Mouse (Mus musculus): Measurements from ENCODE around the gene Rbpj. TPM values are rescaled to one million over a fixed set of nuclear protein-coding genes. Genes with fewer than 3 reads are reported as not detected.

Rbpj gene
- total and polyA plus RNA-seq, 2 experiments from 2014 or later = 12.6 to 22.0 TPM

DNA sequence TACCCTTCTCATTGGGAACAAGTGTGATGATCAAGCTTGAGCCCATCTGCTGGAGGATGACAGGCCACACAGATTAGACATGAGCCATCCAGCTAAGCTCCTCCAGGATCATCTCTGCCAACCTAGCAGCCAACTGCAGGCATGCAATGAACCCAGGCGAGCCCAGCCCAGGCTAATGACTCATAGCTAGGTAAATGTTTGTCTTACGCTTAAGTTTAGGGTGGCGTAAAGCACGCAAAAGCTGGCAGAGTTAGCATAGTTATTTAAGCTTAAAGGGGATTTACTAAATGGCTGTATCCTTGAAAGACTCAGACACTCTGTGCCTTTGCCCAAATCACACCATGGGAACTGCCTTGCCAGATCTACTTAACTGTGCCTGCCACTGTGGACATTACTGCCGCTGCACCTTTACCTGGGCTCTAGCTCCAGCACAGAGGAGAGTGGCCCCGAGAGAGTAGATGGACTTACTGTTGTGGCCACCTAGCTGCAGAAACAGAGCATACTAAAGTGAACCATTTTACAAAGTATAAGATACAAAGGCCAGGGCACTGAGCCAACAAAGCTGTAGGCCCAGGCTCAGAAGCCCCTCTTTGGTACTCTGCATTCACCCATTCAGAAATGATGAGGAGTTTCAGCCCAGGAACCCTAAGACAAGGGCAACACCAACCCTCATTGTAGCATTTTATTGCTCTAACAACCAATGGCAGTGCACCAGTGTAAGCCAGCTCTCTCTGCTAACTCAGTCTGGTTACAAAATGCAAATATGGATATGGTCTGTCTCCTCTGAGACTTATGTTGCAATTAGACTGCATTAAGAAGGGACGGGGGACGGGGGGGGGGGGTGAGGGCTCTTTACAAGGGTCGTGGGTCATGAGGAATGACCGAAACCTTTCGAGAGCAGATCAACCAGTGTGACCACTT lies 2.6 kb upstream of the Rbpj start:
- Histone ChIP-seq H3K36me3 (replicated peaks; ENCODE audit: control insufficient read depth, insufficient read depth, low read length) (no peaks in the 10 kb centered on the region), H3K9ac (replicated peaks; ENCODE audit: low read depth, low read length) (no peak overlapping the region), H3K9me3 (replicated peaks; ENCODE audit: control insufficient read depth, low read length) (no peaks in the 10 kb centered on the region), H3K4me2 (ENCODE audit: low read depth, low read length) (no peak overlapping the region), H3K4me1 (ENCODE audit: control insufficient read depth, insufficient read depth) (0 out of 2 replicates have a peak, but pooled peaks cover 3% of the 10 kb centered on the region), H3K4me3 (ENCODE audit: low read depth, low read length) (no peak overlapping the region), H3K27ac (ENCODE audit: low read depth) (no peak overlapping the region), H3K27me3 (ENCODE audit: control insufficient read depth, insufficient read depth, low read length) (no peaks in the 10 kb centered on the region)
- ATAC-seq (ENCODE audit: insufficient read depth, low read depth) (no peak), DNase-seq (ENCODE audit: low spot score) (no peak)
- TF ChIP-seq CTCF (IDR thresholded peaks at IDR 0.05; ENCODE audit: low read depth) = no peak
- no peak for TF ChIP-seq EP300 (IDR thresholded peaks at IDR 0.05; ENCODE audit: low read depth)
- WGBS = 84% methylated on average over 11 of the region's 11 CpGs

DNA sequence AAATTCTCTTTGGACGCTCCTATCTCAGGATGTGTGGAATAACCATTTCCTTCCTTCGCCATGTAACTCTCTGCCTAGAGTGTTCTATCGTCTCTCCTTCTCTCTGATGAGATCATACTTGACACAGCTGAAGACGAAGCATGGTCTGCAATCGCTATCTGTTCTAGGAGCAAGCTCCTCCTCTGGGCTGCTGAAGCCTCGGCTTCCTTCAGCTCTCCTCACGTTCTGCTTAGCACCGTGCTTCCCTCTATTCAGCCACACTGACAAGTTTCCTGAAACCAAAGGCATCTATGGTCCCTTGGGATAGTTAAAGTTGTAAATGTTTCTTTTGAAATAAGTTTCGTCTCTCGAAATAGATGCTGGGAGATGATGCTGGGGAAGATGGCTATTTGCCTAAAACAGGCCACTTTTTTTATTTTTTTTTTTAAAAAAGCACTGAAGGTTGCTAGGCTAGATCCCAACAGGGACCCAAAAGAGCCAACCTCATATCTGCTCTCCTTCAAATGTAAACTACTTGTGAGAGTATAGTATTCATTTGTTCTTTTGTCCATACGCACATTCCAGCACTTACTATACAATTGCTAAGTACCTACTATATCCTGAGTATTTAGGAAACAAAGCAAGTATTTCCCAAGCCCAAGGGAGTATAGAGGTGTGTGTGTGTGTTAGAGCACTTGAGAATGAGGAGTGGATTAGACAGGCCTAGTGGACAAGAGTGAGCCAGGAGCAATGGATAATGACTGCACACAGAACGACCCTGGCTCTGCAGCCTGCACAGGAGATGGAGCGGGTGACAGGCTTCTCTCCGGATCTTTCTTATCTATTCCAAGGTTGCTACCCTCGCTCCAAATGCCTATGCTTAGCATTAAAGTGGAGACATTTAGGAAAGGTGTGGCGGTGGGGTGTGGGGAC lies 726 bp downstream of the Rbpj start:
- no peak for TF ChIP-seq EP300 (IDR thresholded peaks at IDR 0.05; ENCODE audit: low read depth)
- no peak for TF ChIP-seq CTCF (IDR thresholded peaks at IDR 0.05; ENCODE audit: low read depth)
- Histone ChIP-seq H3K27ac (ENCODE audit: low read depth) (no peak overlapping the region), H3K4me2 (ENCODE audit: low read depth, low read length) (no peak overlapping the region), H3K27me3 (ENCODE audit: control insufficient read depth, insufficient read depth, low read length) (no peaks in the 10 kb centered on the region), H3K9me3 (replicated peaks; ENCODE audit: control insufficient read depth, low read length) (no peaks in the 10 kb centered on the region), H3K4me1 (ENCODE audit: control insufficient read depth, insufficient read depth) (peaks cover 7% of the 10 kb centered on the region), H3K36me3 (replicated peaks; ENCODE audit: control insufficient read depth, insufficient read depth, low read length) (no peaks in the 10 kb centered on the region), H3K4me3 (ENCODE audit: low read depth, low read length) (no peak overlapping the region), H3K9ac (replicated peaks; ENCODE audit: low read depth, low read length) (no peak overlapping the region)
- ATAC-seq (ENCODE audit: insufficient read depth, low read depth) (peak; percentile 14; the same call in 1 of the 2 replicates), DNase-seq (ENCODE audit: low spot score) (peak; percentile 28)
- 61% methylated on average over 16 of the region's 16 CpGs for WGBS

DNA sequence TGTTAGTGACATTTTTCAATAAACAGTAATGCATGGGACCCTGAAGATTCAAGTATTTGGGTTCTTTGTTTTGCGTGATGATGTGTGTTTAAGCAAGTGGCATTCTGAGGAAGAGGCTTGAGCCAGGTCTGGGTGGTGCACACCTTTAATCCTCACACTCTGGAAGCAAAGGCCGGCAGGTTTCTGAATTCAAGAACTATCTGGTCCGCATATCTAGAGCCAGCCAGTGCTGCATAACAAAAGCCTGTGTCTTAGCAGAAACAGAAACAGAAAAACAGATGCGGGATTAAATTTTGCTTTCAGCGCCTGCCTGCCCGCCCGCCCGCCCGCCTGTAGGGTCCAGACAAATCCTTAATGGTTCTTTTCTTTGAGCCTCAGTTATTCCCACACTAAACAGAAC lies 1.6 kb downstream of the Rbpj start:
- no peak overlapping the region for H3K4me3 ChIP-seq (ENCODE audit: low read depth, low read length)
- no peaks in the 10 kb centered on the region for H3K36me3 ChIP-seq (replicated peaks; ENCODE audit: control insufficient read depth, insufficient read depth, low read length)
- H3K9ac ChIP-seq (replicated peaks; ENCODE audit: low read depth, low read length) = no peak overlapping the region
- no peak for ATAC-seq (ENCODE audit: insufficient read depth, low read depth)
- peaks cover 15% of the 10 kb centered on the region for H3K4me1 ChIP-seq (ENCODE audit: control insufficient read depth, insufficient read depth)
- no peak overlapping the region for H3K4me2 ChIP-seq (ENCODE audit: low read depth, low read length)
- no peak for DNase-seq (ENCODE audit: low spot score)
- H3K27me3 ChIP-seq (ENCODE audit: control insufficient read depth, insufficient read depth, low read length) = no peaks in the 10 kb centered on the region
- no peak overlapping the region for H3K27ac ChIP-seq (ENCODE audit: low read depth)
- no peak for TF ChIP-seq EP300 (IDR thresholded peaks at IDR 0.05; ENCODE audit: low read depth)
- no peak for TF ChIP-seq CTCF (IDR thresholded peaks at IDR 0.05; ENCODE audit: low read depth)
- WGBS = 85% methylated on average over 9 of the region's 9 CpGs
- H3K9me3 ChIP-seq (replicated peaks; ENCODE audit: control insufficient read depth, low read length) = no peaks in the 10 kb centered on the region

DNA sequence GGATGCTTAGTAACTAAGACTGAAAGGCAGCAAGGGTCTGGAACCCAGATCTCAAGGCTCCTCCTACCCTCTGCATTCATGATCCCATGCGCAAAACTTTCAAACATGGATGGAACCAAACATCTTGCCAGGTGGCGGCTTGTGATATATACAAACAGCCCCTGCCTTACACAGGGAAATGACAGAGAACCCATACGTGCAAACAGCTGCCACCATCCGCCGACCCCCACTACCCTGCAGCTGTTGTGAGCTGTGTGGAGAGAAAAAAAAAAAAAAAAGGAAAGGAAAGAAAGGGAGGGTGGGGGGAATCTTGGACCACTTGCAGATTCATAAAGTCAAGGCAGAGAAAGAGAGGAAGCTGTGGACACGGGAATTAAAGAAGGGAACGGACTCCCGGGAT lies 2.4 kb downstream of the Rbpj start:
- TF ChIP-seq CTCF (IDR thresholded peaks at IDR 0.05; ENCODE audit: low read depth) = no peak
- TF ChIP-seq EP300 (IDR thresholded peaks at IDR 0.05; ENCODE audit: low read depth) = no peak

DNA sequence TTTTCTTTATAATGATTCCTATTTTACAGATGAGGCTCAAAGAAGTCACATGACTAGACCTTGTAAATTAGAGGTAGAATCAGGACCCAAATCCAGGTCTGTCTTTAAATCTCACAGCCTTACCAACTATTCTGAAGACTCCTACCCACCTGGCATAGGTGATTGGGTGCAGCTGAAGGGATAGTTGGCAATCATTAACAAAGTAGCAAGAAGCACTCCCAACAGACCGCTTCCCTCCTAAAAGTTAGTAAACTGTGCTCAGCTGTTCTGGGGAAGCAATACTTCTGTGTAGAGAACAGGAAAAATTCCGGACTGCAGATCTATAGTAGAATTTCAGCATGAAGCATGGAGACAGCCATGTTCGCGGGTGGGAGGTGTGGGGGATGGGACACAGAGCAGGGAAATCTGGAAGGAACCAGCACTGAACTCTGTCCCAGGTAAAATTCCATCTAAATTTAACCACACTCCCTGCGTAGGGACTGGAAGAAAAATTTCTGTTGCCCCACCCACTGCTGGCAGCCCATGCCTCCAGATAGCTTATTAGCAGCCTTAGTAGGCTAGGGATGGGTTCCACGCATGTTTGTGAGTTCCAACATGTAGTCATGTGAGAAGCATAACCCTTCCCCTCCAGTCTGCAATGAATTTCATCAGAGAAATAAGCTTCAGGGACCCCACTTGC lies 3.3 kb downstream of the Rbpj start:
- TF ChIP-seq EP300 (IDR thresholded peaks at IDR 0.05; ENCODE audit: low read depth) (no peak), CTCF (IDR thresholded peaks at IDR 0.05; ENCODE audit: low read depth) (no peak)
- H3K36me3 ChIP-seq (replicated peaks; ENCODE audit: control insufficient read depth, insufficient read depth, low read length) = no peaks in the 10 kb centered on the region
- 40% methylated on average over 6 of the region's 6 CpGs for WGBS
- peak overlapping the region; percentile 57 for H3K4me2 ChIP-seq (ENCODE audit: low read depth, low read length)
- peaks cover 15% of the 10 kb centered on the region for H3K4me1 ChIP-seq (ENCODE audit: control insufficient read depth, insufficient read depth)
- DNase-seq (ENCODE audit: low spot score) (peak; percentile 70), ATAC-seq (ENCODE audit: insufficient read depth, low read depth) (peak; percentile 68)
- H3K9me3 ChIP-seq (replicated peaks; ENCODE audit: control insufficient read depth, low read length) = no peaks in the 10 kb centered on the region
- peak overlapping the region; percentile 87 for H3K27ac ChIP-seq (ENCODE audit: low read depth)
- H3K4me3 ChIP-seq (ENCODE audit: low read depth, low read length) = peak overlapping the region; percentile 29
- H3K9ac ChIP-seq (replicated peaks; ENCODE audit: low read depth, low read length) = 0 out of 2 replicates have a peak overlapping the region, but pooled peaks have one; percentile 27
- H3K27me3 ChIP-seq (ENCODE audit: control insufficient read depth, insufficient read depth, low read length) = no peaks in the 10 kb centered on the region

More for the DNA sequence above, 2.4 kb downstream of the Rbpj start:
- Histone ChIP-seq H3K36me3 (replicated peaks; ENCODE audit: control insufficient read depth, insufficient read depth, low read length) (no peaks in the 10 kb centered on the region), H3K4me3 (ENCODE audit: low read depth, low read length) (no peak overlapping the region), H3K4me2 (ENCODE audit: low read depth, low read length) (no peak overlapping the region), H3K27me3 (ENCODE audit: control insufficient read depth, insufficient read depth, low read length) (no peaks in the 10 kb centered on the region), H3K9me3 (replicated peaks; ENCODE audit: control insufficient read depth, low read length) (no peaks in the 10 kb centered on the region), H3K4me1 (ENCODE audit: control insufficient read depth, insufficient read depth) (peaks cover 15% of the 10 kb centered on the region), H3K27ac (ENCODE audit: low read depth) (no peak overlapping the region), H3K9ac (replicated peaks; ENCODE audit: low read depth, low read length) (no peak overlapping the region)
- no peak for DNase-seq (ENCODE audit: low spot score)
- no peak for ATAC-seq (ENCODE audit: insufficient read depth, low read depth)
- WGBS = 65% methylated on average over 8 of the region's 8 CpGs
